Mouse (Mus musculus) cerebellum, adult 2 months (tissue): ENCODE measurements around the gene Cdkn1c. TPM values are rescaled to one million over a fixed set of nuclear protein-coding genes. Genes with fewer than 3 reads are reported as not detected.

Source experiments
- DNase-seq, 2 experiments: peaks; one replicate each; pipeline ENCODE4 v3.0.0; 2021
- H3K27ac ChIP-seq: fragments of 200-500 bp; 2 replicates; pipeline ENCODE4 v1.5.1; 2012; ENCODE audit warnings: low read length, control low read depth, inconsistent platforms; ENCODE audit not compliant: insufficient read depth
- H3K27me3 ChIP-seq: fragments of 200-500 bp; 2 replicates; pipeline ENCODE4 v1.6.1; 2012; ENCODE audit warnings: inconsistent platforms, mild to moderate bottlenecking, low read length, moderate library complexity; ENCODE audit not compliant: control insufficient read depth, insufficient read depth
- H3K4me1 ChIP-seq: fragments of 200-500 bp; 2 replicates; pipeline ENCODE4 v1.6.1; 2011; ENCODE audit warnings: low read length; ENCODE audit not compliant: control insufficient read depth, insufficient read depth
- H3K4me3 ChIP-seq: fragments of 200-500 bp; replicated peaks from 2 replicates; pipeline ENCODE3; 2011; ENCODE audit warnings: mild to moderate bottlenecking, low read depth, low read length, control low read depth; ENCODE audit not compliant: insufficient read depth
- CTCF ChIP-seq: fragments of 200-500 bp; IDR thresholded peaks from 2 replicates; pipeline ENCODE4 v1.5.1; 2011; ENCODE audit warnings: low read depth, mild to moderate bottlenecking, control low read depth, low read length, moderate library complexity, borderline replicate concordance; ENCODE audit not compliant: insufficient read depth
- POLR2A ChIP-seq: fragments of 200-500 bp; IDR thresholded peaks from 2 replicates; pipeline ENCODE4 v1.6.1; 2011; ENCODE audit warnings: low read length, control low read depth, borderline replicate concordance; ENCODE audit not compliant: insufficient read depth
- WGBS: fragments of 180-500 bp; shearing (Covaris S2); methylation state at CpG from one replicate; pipeline ENCODE4 v1.1.7; 2018; 5-methylcytosine and 5-hydroxymethylcytosine counted together
- polyA plus RNA-seq: library from polyadenylated mRNA; depleted of rRNA; stranded (reverse); fragments of >200 nt; gene quantifications from 2 replicates; pipeline ENCODE4 v1.2.3, GENCODE M21; 2012

Gene Cdkn1c
- polyA plus RNA-seq, 1 experiment: 8.2 TPM

GRCm38 (mm10) chr7:143460217-143460834 is 524 bp downstream of the Cdkn1c start:
- no peak for DNase-seq
- TF ChIP-seq CTCF (no peak), POLR2A (no peak)
- WGBS: 45% methylated on average over 60 of the region's 60 CpGs
- H3K27ac ChIP-seq: no peak overlapping the region
- H3K4me1 ChIP-seq: no peaks in the 10 kb centered on the region
- H3K4me3 ChIP-seq: no peak overlapping the region
- peaks cover 10% of the 10 kb centered on the region; the same call in 1 of the 2 replicates for H3K27me3 ChIP-seq

GRCm38 (mm10) chr7:143459332-143460211 is 1.3 kb downstream of the Cdkn1c start:
- no peak overlapping the region for H3K4me3 ChIP-seq
- no peak for DNase-seq
- H3K4me1 ChIP-seq: no peaks in the 10 kb centered on the region
- H3K27ac ChIP-seq: no peak overlapping the region
- 38% methylated on average over 98 of the region's 100 CpGs for WGBS
- peaks cover 7% of the 10 kb centered on the region; the same call in 1 of the 2 replicates for H3K27me3 ChIP-seq
- TF ChIP-seq POLR2A: no peak
- TF ChIP-seq CTCF: no peak

- no peak for DNase-seq
- TF ChIP-seq POLR2A: no peak
- no peak for TF ChIP-seq CTCF
- Histone ChIP-seq H3K27ac (no peak overlapping the region), H3K27me3 (peaks cover 7% of the 10 kb centered on the region; the same call in 1 of the 2 replicates), H3K4me1 (no peaks in the 10 kb centered on the region), H3K4me3 (no peak overlapping the region)
- WGBS: 36% methylated on average over 38 of the region's 38 CpGs
These were observed 1.9 kb downstream of the Cdkn1c start for GRCm38 (mm10) chr7:143458963-143459331.

- H3K27ac ChIP-seq: no peak overlapping the region
- H3K4me1 ChIP-seq: peaks cover 20% of the 10 kb centered on the region
- no peak overlapping the region for H3K4me3 ChIP-seq
- no peak for TF ChIP-seq POLR2A
- peaks cover 9% of the 10 kb centered on the region; the same call in 1 of the 2 replicates for H3K27me3 ChIP-seq
- WGBS: 7% methylated on average over 2 of the region's 2 CpGs
- DNase-seq: peak; percentile 87 to 96
These were observed 13.7 kb downstream of the Cdkn1c start for GRCm38 (mm10) chr7:143447130-143447529.

GRCm38 (mm10) chr7:143445651-143446460 is 15.0 kb downstream of the Cdkn1c start:
- Histone ChIP-seq H3K27ac (no peak overlapping the region), H3K4me1 (peaks cover 20% of the 10 kb centered on the region), H3K4me3 (no peak overlapping the region), H3K27me3 (peaks cover 9% of the 10 kb centered on the region; the same call in 1 of the 2 replicates)
- no peak for TF ChIP-seq POLR2A
- no peak for TF ChIP-seq CTCF
- no peak for DNase-seq
- WGBS: 10% methylated on average over 53 of the region's 53 CpGs

GRCm38 (mm10) chr7:143444955-143445648 is 15.7 kb downstream of the Cdkn1c start:
- Histone ChIP-seq H3K4me3 (no peak overlapping the region), H3K27me3 (peaks cover 9% of the 10 kb centered on the region; the same call in 1 of the 2 replicates), H3K4me1 (peaks cover 20% of the 10 kb centered on the region), H3K27ac (no peak overlapping the region)
- 5% methylated on average over 55 of the region's 55 CpGs for WGBS
- no peak for DNase-seq
- TF ChIP-seq CTCF (no peak), POLR2A (no peak)

- no peak overlapping the region for H3K27ac ChIP-seq
- DNase-seq: no peak
- TF ChIP-seq CTCF: no peak
- TF ChIP-seq POLR2A: no peak
- WGBS: 71% methylated on average over 8 of the region's 8 CpGs
- H3K4me3 ChIP-seq: no peak overlapping the region
- H3K4me1 ChIP-seq: peaks cover 20% of the 10 kb centered on the region
- H3K27me3 ChIP-seq: peaks cover 9% of the 10 kb centered on the region; the same call in 1 of the 2 replicates
These were observed 16.3 kb downstream of the Cdkn1c start for GRCm38 (mm10) chr7:143444580-143444954.
